Mouse (Mus musculus) bone marrow, adult 2 months (tissue): ENCODE results near the gene Khnyn.
A peak's percentile ranks its signal among the peaks of the same experiment; 100 is the strongest.

ENCODE experiments used
- CTCF ChIP-seq: fragments of 200-500 bp; IDR thresholded peaks from 2 replicates; pipeline ENCODE4 v1.5.1; 2011; ENCODE audit warnings: low read length, control low read depth; ENCODE audit not compliant: control insufficient read depth, insufficient read depth
- POLR2A ChIP-seq: fragments of 200-500 bp; IDR thresholded peaks from 2 replicates; pipeline ENCODE4 v1.6.1; 2011; ENCODE audit warnings: low read depth, mild to moderate bottlenecking, control low read depth, low read length, borderline replicate concordance; ENCODE audit not compliant: control insufficient read depth

GRCm38 (mm10) chr14:55885791-55886271 lies 1.1 kb downstream of the Khnyn start:
- peak; percentile 30; the same call in 1 of the 2 replicates for TF ChIP-seq POLR2A
- TF ChIP-seq CTCF, result no peak
